Mouse (Mus musculus) G1E (cell line): ENCODE measurements around the gene Prkar1b. TPM values are rescaled to one million over a fixed set of nuclear protein-coding genes. Genes with fewer than 3 reads are reported as not detected.

Experiments
- ATAC-seq: 2 replicates; pipeline ENCODE4 v1.8.0; 2016; ENCODE audit warnings: mild to moderate bottlenecking; ENCODE audit not compliant: insufficient number of reproducible peaks, poor library complexity, low FRiP score, severe bottlenecking; ENCODE audit errors: extremely low read depth
- DNase-seq: peaks from one replicate; pipeline ENCODE4 v3.0.0; 2012; ENCODE audit warnings: low spot score
- H3K27me3 ChIP-seq: 2 replicates; pipeline ENCODE4 v1.6.1; 2012; ENCODE audit warnings: mild to moderate bottlenecking, low read length, inconsistent platforms; ENCODE audit not compliant: insufficient read depth
- H3K36me3 ChIP-seq: replicated peaks from 2 replicates; pipeline ENCODE3; 2012; ENCODE audit warnings: mild to moderate bottlenecking, inconsistent platforms
- H3K4me1 ChIP-seq: 2 replicates; pipeline ENCODE4 v1.6.1; 2012; ENCODE audit warnings: low read depth, low read length, inconsistent platforms, mixed read lengths; ENCODE audit not compliant: insufficient read depth
- H3K4me3 ChIP-seq: 2 replicates; pipeline ENCODE4 v1.5.1; 2012; ENCODE audit warnings: low read depth, mild to moderate bottlenecking, inconsistent platforms, low read length, moderate library complexity, mixed read lengths
- H3K9me3 ChIP-seq: replicated peaks from 2 replicates; pipeline ENCODE4 v1.6.1; 2012; ENCODE audit warnings: inconsistent platforms
- CTCF ChIP-seq: IDR thresholded peaks from 2 replicates; pipeline ENCODE4 v1.5.1; 2012; ENCODE audit warnings: low read depth, low read length, inconsistent platforms, mixed read lengths
- GATA1 ChIP-seq: IDR thresholded peaks from 2 replicates; pipeline ENCODE4 v1.6.1; 2012; ENCODE audit warnings: borderline replicate concordance, low read length, inconsistent platforms, mixed read lengths
- GATA2 ChIP-seq: IDR thresholded peaks from 2 replicates; pipeline ENCODE4 v1.6.1; 2012; ENCODE audit warnings: low read depth, low read length, inconsistent platforms, borderline replicate concordance
- POLR2AphosphoS5 ChIP-seq: IDR thresholded peaks from 2 replicates; pipeline ENCODE4 v1.6.1; 2012; ENCODE audit warnings: low read depth, low read length, inconsistent platforms; ENCODE audit not compliant: insufficient replicate concordance
- TAL1 ChIP-seq: conservative IDR thresholded peaks from 2 replicates; pipeline ENCODE4 v1.6.1; 2012; ENCODE audit warnings: low read depth, low read length, inconsistent platforms, mixed read lengths
- polyA plus RNA-seq: library from polyadenylated mRNA; stranded (reverse); fragments of >175 nt; gene quantifications from 2 replicates; pipeline ENCODE4 v1.2.3, GENCODE M21; 2012
- total RNA-seq, 2 experiments: library from RNA; stranded (forward) in 1 of 2; stranded (reverse) in 1 of 2; fragments of 200-1000 nt in 1 of 2; fragments of >200 nt in 1 of 2; fragmentation: Nextera tagmentation in 1 of 2; gene quantifications; 2 replicates each; pipeline ENCODE4 v1.2.3; 2014 to 2017

Gene Prkar1b
- total and polyA plus RNA-seq, 3 experiments: 1.3 TPM; not detected in 2

GRCm38 (mm10) chr5:139076450-139076849, 73.4 kb downstream of the Prkar1b start:
- no peaks in the 10 kb centered on the region for H3K36me3 ChIP-seq
- H3K9me3 ChIP-seq: no peaks in the 10 kb centered on the region
- ATAC-seq: no peak
- no peak overlapping the region for H3K4me3 ChIP-seq
- H3K27me3 ChIP-seq: peaks cover 3% of the 10 kb centered on the region; the same call in 1 of the 2 replicates
- DNase-seq: no peak
- H3K4me1 ChIP-seq: no peaks in the 10 kb centered on the region
- TF ChIP-seq GATA2 (no peak), POLR2AphosphoS5 (no peak), CTCF (no peak), TAL1 (no peak), GATA1 (no peak)

GRCm38 (mm10) chr5:139075791-139076190, 74.0 kb downstream of the Prkar1b start:
- no peaks in the 10 kb centered on the region for H3K36me3 ChIP-seq
- no peaks in the 10 kb centered on the region for H3K4me1 ChIP-seq
- TF ChIP-seq TAL1: no peak
- no peak for TF ChIP-seq POLR2AphosphoS5
- TF ChIP-seq GATA1: no peak
- TF ChIP-seq CTCF: no peak
- TF ChIP-seq GATA2: no peak
- ATAC-seq (no peak), DNase-seq (no peak)
- no peaks in the 10 kb centered on the region for H3K9me3 ChIP-seq
- peaks cover 3% of the 10 kb centered on the region; the same call in 1 of the 2 replicates for H3K27me3 ChIP-seq
- H3K4me3 ChIP-seq: no peak overlapping the region

- TF ChIP-seq GATA1 (no peak), CTCF (peak; percentile 75)
- DNase-seq: peak; percentile 73
- H3K4me1 ChIP-seq: no peaks in the 10 kb centered on the region
- no peak overlapping the region for H3K4me3 ChIP-seq
- no peaks in the 10 kb centered on the region for H3K36me3 ChIP-seq
- H3K9me3 ChIP-seq: no peaks in the 10 kb centered on the region
- no peak for ATAC-seq
- H3K27me3 ChIP-seq: no peaks in the 10 kb centered on the region; the same call in 1 of the 2 replicates
Observed at GRCm38 (mm10) chr5:139075125-139075524, 74.7 kb downstream of the Prkar1b start.

- no peak overlapping the region for H3K4me3 ChIP-seq
- DNase-seq (no peak), ATAC-seq (no peak)
- H3K36me3 ChIP-seq: no peaks in the 10 kb centered on the region
- no peaks in the 10 kb centered on the region for H3K9me3 ChIP-seq
- H3K4me1 ChIP-seq: no peaks in the 10 kb centered on the region
- TF ChIP-seq GATA2: no peak
- no peak for TF ChIP-seq CTCF
- TF ChIP-seq POLR2AphosphoS5: no peak
- TF ChIP-seq GATA1: no peak
- TF ChIP-seq TAL1: no peak
- H3K27me3 ChIP-seq: no peaks in the 10 kb centered on the region; the same call in 1 of the 2 replicates
Observed at GRCm38 (mm10) chr5:139073977-139074376, 75.8 kb downstream of the Prkar1b start.

- DNase-seq: no peak
- no peaks in the 10 kb centered on the region for H3K9me3 ChIP-seq
- no peaks in the 10 kb centered on the region for H3K4me1 ChIP-seq
- no peaks in the 10 kb centered on the region; the same call in 1 of the 2 replicates for H3K27me3 ChIP-seq
- no peak for ATAC-seq
- no peak overlapping the region for H3K4me3 ChIP-seq
- TF ChIP-seq GATA2: no peak
- TF ChIP-seq CTCF: no peak
- no peak for TF ChIP-seq POLR2AphosphoS5
- no peak for TF ChIP-seq GATA1
- TF ChIP-seq TAL1: no peak
- H3K36me3 ChIP-seq: no peaks in the 10 kb centered on the region
Observed at GRCm38 (mm10) chr5:139072866-139073265, 76.9 kb downstream of the Prkar1b start.

- DNase-seq: no peak
- no peak for ATAC-seq
- Histone ChIP-seq H3K27me3 (peaks cover 2% of the 10 kb centered on the region), H3K4me3 (no peak overlapping the region), H3K4me1 (no peaks in the 10 kb centered on the region), H3K9me3 (no peaks in the 10 kb centered on the region), H3K36me3 (no peaks in the 10 kb centered on the region)
- TF ChIP-seq POLR2AphosphoS5: no peak
- TF ChIP-seq CTCF: no peak
Observed at GRCm38 (mm10) chr5:139066861-139067614, 82.8 kb downstream of the Prkar1b start.

GRCm38 (mm10) chr5:139064611-139065010, 85.2 kb downstream of the Prkar1b start:
- Histone ChIP-seq H3K27me3 (peaks cover 7% of the 10 kb centered on the region), H3K4me3 (no peak overlapping the region), H3K4me1 (no peaks in the 10 kb centered on the region), H3K36me3 (no peaks in the 10 kb centered on the region), H3K9me3 (no peaks in the 10 kb centered on the region)
- no peak for TF ChIP-seq CTCF
- no peak for TF ChIP-seq GATA2
- no peak for TF ChIP-seq GATA1
- TF ChIP-seq TAL1: no peak
- TF ChIP-seq POLR2AphosphoS5: no peak
- DNase-seq (no peak), ATAC-seq (no peak)
